Mouse (Mus musculus) heart, embryonic 11.5 days (tissue): Measurements from ENCODE around the gene Gatad1. TPM values are rescaled to one million over a fixed set of nuclear protein-coding genes. Genes with fewer than 3 reads are reported as not detected.

Experiments used
- ATAC-seq: fragments of 200-750 bp; cut with Nextera tagmentation; replicated peaks from 2 replicates; pipeline ENCODE4 v1.8.0; 2017; ENCODE audit warnings: moderate library complexity; ENCODE audit not compliant: insufficient number of reproducible peaks, low FRiP score, low TSS enrichment
- H3K27ac ChIP-seq: fragments of 300-500 bp; sonication (generic); 2 replicates; pipeline ENCODE4 v1.5.1; 2014; ENCODE audit warnings: mild to moderate bottlenecking, low read depth, low read length
- H3K27me3 ChIP-seq: fragments of 300-500 bp; sonication (generic); 2 replicates; pipeline ENCODE4 v1.6.1; 2014; ENCODE audit warnings: mild to moderate bottlenecking, low read length, mixed read lengths; ENCODE audit not compliant: control insufficient read depth, insufficient read depth
- H3K36me3 ChIP-seq: fragments of 300-500 bp; sonication (generic); 2 replicates; pipeline ENCODE4 v1.6.1; 2014; ENCODE audit warnings: mild to moderate bottlenecking, low read length, moderate library complexity, mixed read lengths; ENCODE audit not compliant: control insufficient read depth, insufficient read depth
- H3K4me1 ChIP-seq: fragments of 300-500 bp; sonication (generic); 2 replicates; pipeline ENCODE4 v1.6.1; 2014; ENCODE audit warnings: low read length; ENCODE audit not compliant: control insufficient read depth, insufficient read depth
- H3K4me2 ChIP-seq: fragments of 300-500 bp; sonication (generic); 2 replicates; pipeline ENCODE4 v1.6.1; 2014; ENCODE audit warnings: mild to moderate bottlenecking, moderate library complexity
- H3K4me3 ChIP-seq: fragments of 300-500 bp; sonication (generic); 2 replicates; pipeline ENCODE4 v1.5.1; 2014; ENCODE audit warnings: low read depth, low read length
- H3K9ac ChIP-seq: fragments of 300-500 bp; sonication (generic); 2 replicates; pipeline ENCODE4 v1.6.1; 2014; ENCODE audit warnings: mild to moderate bottlenecking, low read depth, low read length, moderate library complexity
- H3K9me3 ChIP-seq: fragments of 300-500 bp; sonication (generic); replicated peaks from 2 replicates; pipeline ENCODE4 v1.6.1; 2016; ENCODE audit warnings: low read length; ENCODE audit not compliant: control insufficient read depth
- WGBS: fragments of 180-500 bp; shearing (Covaris S2); extraction: QIAGEN DNeasy Blood & Tissue Kit; methylation state at CpG from one replicate; pipeline ENCODE4 v1.1.7; 2014; ENCODE audit not compliant: insufficient replicate concordance; 5-methylcytosine and 5-hydroxymethylcytosine counted together
- polyA plus RNA-seq: library from polyadenylated mRNA; unstranded; fragments of >200 nt; fragmentation: Nextera tagmentation; extraction: Ambion mirVana; gene quantifications from 2 replicates; pipeline ENCODE4 v1.2.1, GENCODE M21; 2014

Gene Gatad1
- 57.9 and 62.1 TPM in 2 replicates for polyA plus RNA-seq

GRCm38 (mm10) chr5:3657085-3657484, at the start of gene Gatad1:
Gene Gatad1, minus strand, starts transcription at chr5:3657185.
- Histone ChIP-seq H3K27ac (no peak within 1 kb of the TSS), H3K9me3 (no peaks in the 10 kb centered on the region), H3K27me3 (no peaks in the 10 kb centered on the region), H3K4me1 (no peaks in the 10 kb centered on the region), H3K9ac (no peak within 1 kb of the TSS), H3K4me3 (no peak within 1 kb of the TSS), H3K4me2 (no peak within 1 kb of the TSS), H3K36me3 (no peaks in the 10 kb centered on the region)
- ATAC-seq, result no peak
- WGBS, result 64% methylated on average over 5 of the region's 5 CpGs

- Histone ChIP-seq H3K4me2 (no peak overlapping the region), H3K27me3 (no peaks in the 10 kb centered on the region), H3K9me3 (no peaks in the 10 kb centered on the region), H3K9ac (no peak overlapping the region), H3K4me1 (no peaks in the 10 kb centered on the region), H3K4me3 (no peak overlapping the region), H3K36me3 (peaks cover 6% of the 10 kb centered on the region), H3K27ac (no peak overlapping the region)
- no peak for ATAC-seq
- WGBS, result 92% methylated on average over 4 of the region's 4 CpGs
Observed at GRCm38 (mm10) chr5:3702180-3702579, 45.2 kb upstream of the Gatad1 start.

GRCm38 (mm10) chr5:3700025-3700424, 43.0 kb upstream of the Gatad1 start:
- Histone ChIP-seq H3K9me3 (no peaks in the 10 kb centered on the region), H3K4me3 (no peak overlapping the region), H3K9ac (no peak overlapping the region), H3K4me1 (no peaks in the 10 kb centered on the region), H3K27ac (no peak overlapping the region), H3K36me3 (peaks cover 5% of the 10 kb centered on the region), H3K4me2 (no peak overlapping the region), H3K27me3 (no peaks in the 10 kb centered on the region)
- no peak for ATAC-seq
- WGBS, result 91% methylated on average over 5 of the region's 5 CpGs

- WGBS, result 78% methylated on average over 3 of the region's 3 CpGs
- H3K27ac ChIP-seq, result no peak overlapping the region
- no peaks in the 10 kb centered on the region for H3K27me3 ChIP-seq
- no peak overlapping the region for H3K9ac ChIP-seq
- no peaks in the 10 kb centered on the region for H3K4me1 ChIP-seq
- no peak overlapping the region for H3K4me2 ChIP-seq
- no peak for ATAC-seq
- no peak overlapping the region for H3K4me3 ChIP-seq
- peaks cover 19% of the 10 kb centered on the region for H3K36me3 ChIP-seq
- no peaks in the 10 kb centered on the region for H3K9me3 ChIP-seq
Observed at GRCm38 (mm10) chr5:3696031-3696430, 39.0 kb upstream of the Gatad1 start.

GRCm38 (mm10) chr5:3695191-3695590, 38.2 kb upstream of the Gatad1 start:
- peaks cover 19% of the 10 kb centered on the region for H3K36me3 ChIP-seq
- no peaks in the 10 kb centered on the region for H3K9me3 ChIP-seq
- no peaks in the 10 kb centered on the region for H3K27me3 ChIP-seq
- no peak for ATAC-seq
- WGBS, result 78% methylated on average over 4 of the region's 4 CpGs
- H3K4me2 ChIP-seq, result no peak overlapping the region
- no peak overlapping the region for H3K27ac ChIP-seq
- H3K4me3 ChIP-seq, result no peak overlapping the region
- no peak overlapping the region for H3K9ac ChIP-seq
- no peaks in the 10 kb centered on the region for H3K4me1 ChIP-seq

- peaks cover 19% of the 10 kb centered on the region for H3K36me3 ChIP-seq
- H3K9me3 ChIP-seq, result no peaks in the 10 kb centered on the region
- 91% methylated on average over 9 of the region's 9 CpGs for WGBS
- no peak for ATAC-seq
- no peak overlapping the region for H3K4me3 ChIP-seq
- H3K9ac ChIP-seq, result no peak overlapping the region
- no peak overlapping the region for H3K4me2 ChIP-seq
- H3K4me1 ChIP-seq, result no peaks in the 10 kb centered on the region
- no peak overlapping the region for H3K27ac ChIP-seq
- H3K27me3 ChIP-seq, result no peaks in the 10 kb centered on the region
Observed at GRCm38 (mm10) chr5:3692956-3693355, 36.0 kb upstream of the Gatad1 start.

GRCm38 (mm10) chr5:3691283-3691682, 34.3 kb upstream of the Gatad1 start:
- Histone ChIP-seq H3K27ac (no peak overlapping the region), H3K4me3 (no peak overlapping the region), H3K36me3 (peaks cover 23% of the 10 kb centered on the region), H3K4me2 (no peak overlapping the region), H3K9ac (no peak overlapping the region), H3K27me3 (no peaks in the 10 kb centered on the region), H3K4me1 (no peaks in the 10 kb centered on the region), H3K9me3 (no peaks in the 10 kb centered on the region)
- WGBS, result 93% methylated on average over 3 of the region's 3 CpGs
- ATAC-seq, result no peak

- Histone ChIP-seq H3K4me2 (no peak overlapping the region), H3K4me1 (no peaks in the 10 kb centered on the region), H3K9me3 (no peaks in the 10 kb centered on the region), H3K9ac (no peak overlapping the region), H3K27me3 (no peaks in the 10 kb centered on the region), H3K4me3 (no peak overlapping the region), H3K36me3 (peaks cover 17% of the 10 kb centered on the region), H3K27ac (no peak overlapping the region)
- ATAC-seq, result no peak
- WGBS, result 89% methylated on average over 8 of the region's 8 CpGs
Observed at GRCm38 (mm10) chr5:3688298-3688697, 31.3 kb upstream of the Gatad1 start.

- no peaks in the 10 kb centered on the region for H3K4me1 ChIP-seq
- no peak overlapping the region for H3K4me2 ChIP-seq
- no peaks in the 10 kb centered on the region for H3K27me3 ChIP-seq
- no peak for ATAC-seq
- H3K9ac ChIP-seq, result no peak overlapping the region
- no peaks in the 10 kb centered on the region for H3K9me3 ChIP-seq
- no peak overlapping the region for H3K27ac ChIP-seq
- 72% methylated on average over 6 of the region's 6 CpGs for WGBS
- H3K4me3 ChIP-seq, result no peak overlapping the region
- no peaks in the 10 kb centered on the region for H3K36me3 ChIP-seq
Observed at GRCm38 (mm10) chr5:3669938-3670554, 13.1 kb upstream of the Gatad1 start.
